Mouse (Mus musculus) forebrain, embryonic 13.5 days (tissue): ENCODE results near the gene Lrp2bp. TPM values are rescaled to one million over a fixed set of nuclear protein-coding genes. Genes with fewer than 3 reads are reported as not detected.
A peak's percentile ranks its signal among the peaks of the same experiment; 100 is the strongest.

Experiments used
- ATAC-seq: fragments of 200-750 bp; cut with Nextera tagmentation; 2 replicates; pipeline ENCODE4 v1.8.0; 2017
- H3K27ac ChIP-seq: fragments of 300-500 bp; sonication (generic); 2 replicates; pipeline ENCODE4 v1.5.1; 2015; ENCODE audit warnings: inconsistent platforms, mild to moderate bottlenecking, moderate library complexity
- H3K27me3 ChIP-seq: fragments of 300-500 bp; sonication (generic); 2 replicates; pipeline ENCODE4 v1.6.1; 2015; ENCODE audit warnings: mild to moderate bottlenecking, inconsistent platforms
- H3K36me3 ChIP-seq: fragments of 300-500 bp; sonication (generic); 2 replicates; pipeline ENCODE4 v1.6.1; 2015; ENCODE audit warnings: mild to moderate bottlenecking, inconsistent platforms; ENCODE audit not compliant: poor library complexity, severe bottlenecking
- H3K4me1 ChIP-seq: fragments of 300-500 bp; sonication (generic); 2 replicates; pipeline ENCODE4 v1.6.1; 2015; ENCODE audit warnings: inconsistent platforms
- H3K4me2 ChIP-seq: fragments of 300-500 bp; sonication (generic); 2 replicates; pipeline ENCODE4 v1.6.1; 2015; ENCODE audit warnings: inconsistent platforms, mild to moderate bottlenecking, moderate library complexity
- H3K4me3 ChIP-seq: fragments of 300-500 bp; sonication (generic); 2 replicates; pipeline ENCODE4 v1.5.1; 2015; ENCODE audit warnings: mild to moderate bottlenecking, inconsistent platforms
- H3K9ac ChIP-seq: fragments of 300-500 bp; sonication (generic); 2 replicates; pipeline ENCODE4 v1.6.1; 2015; ENCODE audit warnings: mild to moderate bottlenecking, inconsistent platforms
- H3K9me3 ChIP-seq: fragments of 300-500 bp; sonication (generic); replicated peaks from 2 replicates; pipeline ENCODE4 v1.6.1; 2016; ENCODE audit warnings: inconsistent platforms
- WGBS: fragments of 180-500 bp; shearing (Covaris S2); methylation state at CpG from one replicate; pipeline ENCODE4 v1.1.7; 2015; 5-methylcytosine and 5-hydroxymethylcytosine counted together
- polyA plus RNA-seq: library from polyadenylated mRNA; unstranded; fragments of >200 nt; fragmentation: Nextera tagmentation; extraction: Ambion mirVana; gene quantifications from 2 replicates; pipeline ENCODE4 v1.2.1, GENCODE M21; 2015

The Lrp2bp gene
- polyA plus RNA-seq = 0.30 and 0.34 TPM in 2 replicates

GRCm38 (mm10) chr8:45999138-45999783 lies at the start of gene Lrp2bp:
Gene Lrp2bp, plus strand, starts transcription at chr8:45999303.
- no peaks in the 10 kb centered on the region for H3K27me3 ChIP-seq
- ATAC-seq = no peak
- peak within 1 kb of the TSS; percentile 71 for H3K4me2 ChIP-seq
- H3K9me3 ChIP-seq = no peaks in the 10 kb centered on the region
- peak within 1 kb of the TSS; percentile 52 for H3K4me3 ChIP-seq
- 3% methylated on average over 22 of the region's 22 CpGs for WGBS
- peaks cover 24% of the 10 kb centered on the region for H3K36me3 ChIP-seq
- H3K27ac ChIP-seq = peak within 1 kb of the TSS; percentile 97
- peak within 1 kb of the TSS; percentile 86 for H3K9ac ChIP-seq
- H3K4me1 ChIP-seq = peaks cover 17% of the 10 kb centered on the region

GRCm38 (mm10) chr8:45950622-45951021 lies 48.5 kb upstream of the Lrp2bp start:
- Histone ChIP-seq H3K4me2 (no peak overlapping the region), H3K9ac (no peak overlapping the region), H3K36me3 (no peaks in the 10 kb centered on the region), H3K4me3 (no peak overlapping the region), H3K27ac (no peak overlapping the region), H3K27me3 (no peaks in the 10 kb centered on the region), H3K9me3 (no peaks in the 10 kb centered on the region), H3K4me1 (0 out of 2 replicates have a peak, but pooled peaks cover 2% of the 10 kb centered on the region)
- 25% methylated on average over 2 of the region's 2 CpGs for WGBS
- ATAC-seq = no peak

- no peak overlapping the region for H3K27ac ChIP-seq
- H3K27me3 ChIP-seq = no peaks in the 10 kb centered on the region
- H3K4me1 ChIP-seq = peaks cover 11% of the 10 kb centered on the region
- H3K4me3 ChIP-seq = no peak overlapping the region
- 0 out of 2 replicates have a peak, but pooled peaks cover 3% of the 10 kb centered on the region for H3K36me3 ChIP-seq
- no peak overlapping the region for H3K4me2 ChIP-seq
- H3K9ac ChIP-seq = no peak overlapping the region
- WGBS = 95% methylated on average over 12 of the region's 12 CpGs
- H3K9me3 ChIP-seq = peaks cover 4% of the 10 kb centered on the region; the same call in 1 of the 2 replicates
- no peak for ATAC-seq
Measured at GRCm38 (mm10) chr8:45970894-45971293, 28.2 kb upstream of the Lrp2bp start.

- Histone ChIP-seq H3K27ac (no peak overlapping the region), H3K4me3 (peak overlapping the region; percentile 63; the same call in 1 of the 2 replicates), H3K9me3 (peaks cover 4% of the 10 kb centered on the region), H3K36me3 (peaks cover 14% of the 10 kb centered on the region), H3K4me2 (peak overlapping the region; percentile 79), H3K4me1 (peaks cover 16% of the 10 kb centered on the region), H3K9ac (no peak overlapping the region), H3K27me3 (no peaks in the 10 kb centered on the region)
- 60% methylated on average over 8 of the region's 8 CpGs for WGBS
- no peak for ATAC-seq
Measured at GRCm38 (mm10) chr8:45973988-45974505, 25.1 kb upstream of the Lrp2bp start.

- peak within 1 kb of the TSS; percentile 72 for H3K9ac ChIP-seq
- peak within 1 kb of the TSS; percentile 69 for H3K27ac ChIP-seq
- H3K9me3 ChIP-seq = peaks cover 4% of the 10 kb centered on the region
- H3K36me3 ChIP-seq = peaks cover 14% of the 10 kb centered on the region
- peaks cover 16% of the 10 kb centered on the region for H3K4me1 ChIP-seq
- under 1% methylated on average over 57 of the region's 57 CpGs for WGBS
- no peaks in the 10 kb centered on the region for H3K27me3 ChIP-seq
- ATAC-seq = peak; percentile 99
- peak within 1 kb of the TSS; percentile 63 for H3K4me3 ChIP-seq
- peak within 1 kb of the TSS; percentile 79 for H3K4me2 ChIP-seq
Measured at GRCm38 (mm10) chr8:45975126-45975836, 23.8 kb upstream of the Lrp2bp start, which contains the start of the genes 1700029J07Rik and Ufsp2. Gene 1700029J07Rik, minus strand, starts transcription at chr8:45975252. Gene Ufsp2, plus strand, starts transcription at chr8:45975528.

GRCm38 (mm10) chr8:45975837-45976468 lies 23.1 kb upstream of the Lrp2bp start:
- no peaks in the 10 kb centered on the region for H3K27me3 ChIP-seq
- peak overlapping the region; percentile 79 for H3K4me2 ChIP-seq
- H3K9me3 ChIP-seq = peaks cover 2% of the 10 kb centered on the region
- no peak overlapping the region for H3K27ac ChIP-seq
- H3K4me1 ChIP-seq = peaks cover 16% of the 10 kb centered on the region
- ATAC-seq = peak; percentile 3; the same call in 1 of the 2 replicates
- peaks cover 16% of the 10 kb centered on the region for H3K36me3 ChIP-seq
- peak overlapping the region; percentile 72 for H3K9ac ChIP-seq
- 76% methylated on average over 11 of the region's 11 CpGs for WGBS
- H3K4me3 ChIP-seq = peak overlapping the region; percentile 63

GRCm38 (mm10) chr8:45986665-45987064 lies 12.4 kb upstream of the Lrp2bp start:
- no peak for ATAC-seq
- no peak overlapping the region for H3K27ac ChIP-seq
- no peak overlapping the region for H3K4me3 ChIP-seq
- no peaks in the 10 kb centered on the region for H3K9me3 ChIP-seq
- no peaks in the 10 kb centered on the region for H3K27me3 ChIP-seq
- H3K4me1 ChIP-seq = no peaks in the 10 kb centered on the region
- no peak overlapping the region for H3K9ac ChIP-seq
- H3K36me3 ChIP-seq = peaks cover 42% of the 10 kb centered on the region
- 86% methylated on average over 3 of the region's 3 CpGs for WGBS
- no peak overlapping the region for H3K4me2 ChIP-seq

- ATAC-seq = no peak
- Histone ChIP-seq H3K9ac (no peak overlapping the region), H3K4me2 (no peak overlapping the region), H3K4me3 (no peak overlapping the region), H3K4me1 (no peaks in the 10 kb centered on the region), H3K36me3 (peaks cover 34% of the 10 kb centered on the region), H3K27ac (no peak overlapping the region), H3K27me3 (no peaks in the 10 kb centered on the region), H3K9me3 (no peaks in the 10 kb centered on the region)
- WGBS = 72% methylated on average over 2 of the region's 2 CpGs
Measured at GRCm38 (mm10) chr8:45988189-45988588, 10.9 kb upstream of the Lrp2bp start.

GRCm38 (mm10) chr8:45990631-45991310 lies 8.3 kb upstream of the Lrp2bp start:
- 99% methylated on average over 4 of the region's 4 CpGs for WGBS

GRCm38 (mm10) chr8:45994111-45994510 lies 5.0 kb upstream of the Lrp2bp start:
- Histone ChIP-seq H3K4me2 (no peak overlapping the region), H3K4me1 (peaks cover 8% of the 10 kb centered on the region), H3K36me3 (peaks cover 46% of the 10 kb centered on the region), H3K4me3 (no peak overlapping the region), H3K27ac (no peak overlapping the region), H3K27me3 (no peaks in the 10 kb centered on the region), H3K9me3 (no peaks in the 10 kb centered on the region), H3K9ac (no peak overlapping the region)
- no peak for ATAC-seq
- WGBS = 98% methylated on average over 2 of the region's 2 CpGs

More at GRCm38 (mm10) chr8:45990631-45991310, 8.3 kb upstream of the Lrp2bp start:
- Histone ChIP-seq H3K27ac (no peak overlapping the region), H3K9me3 (no peaks in the 10 kb centered on the region), H3K27me3 (no peaks in the 10 kb centered on the region), H3K4me2 (no peak overlapping the region), H3K4me1 (no peaks in the 10 kb centered on the region), H3K4me3 (no peak overlapping the region), H3K36me3 (peaks cover 37% of the 10 kb centered on the region), H3K9ac (no peak overlapping the region)
- no peak for ATAC-seq

GRCm38 (mm10) chr8:45995576-45995975 lies 3.5 kb upstream of the Lrp2bp start:
- H3K9ac ChIP-seq = no peak overlapping the region
- H3K36me3 ChIP-seq = peaks cover 40% of the 10 kb centered on the region
- H3K4me2 ChIP-seq = no peak overlapping the region
- H3K27me3 ChIP-seq = no peaks in the 10 kb centered on the region
- no peak overlapping the region for H3K27ac ChIP-seq
- ATAC-seq = no peak
- WGBS = 89% methylated on average over 3 of the region's 3 CpGs
- no peak overlapping the region for H3K4me3 ChIP-seq
- H3K9me3 ChIP-seq = no peaks in the 10 kb centered on the region
- peaks cover 17% of the 10 kb centered on the region for H3K4me1 ChIP-seq
